Mouse (Mus musculus) adipocyte (in vitro differentiated cells): ENCODE measurements around the gene Bmpr1b.

Source experiments
- DNase-seq: peaks from one replicate; pipeline ENCODE4 v3.0.0-alpha.2; 2016; ENCODE audit warnings: low spot score

The Bmpr1b gene

DNA sequence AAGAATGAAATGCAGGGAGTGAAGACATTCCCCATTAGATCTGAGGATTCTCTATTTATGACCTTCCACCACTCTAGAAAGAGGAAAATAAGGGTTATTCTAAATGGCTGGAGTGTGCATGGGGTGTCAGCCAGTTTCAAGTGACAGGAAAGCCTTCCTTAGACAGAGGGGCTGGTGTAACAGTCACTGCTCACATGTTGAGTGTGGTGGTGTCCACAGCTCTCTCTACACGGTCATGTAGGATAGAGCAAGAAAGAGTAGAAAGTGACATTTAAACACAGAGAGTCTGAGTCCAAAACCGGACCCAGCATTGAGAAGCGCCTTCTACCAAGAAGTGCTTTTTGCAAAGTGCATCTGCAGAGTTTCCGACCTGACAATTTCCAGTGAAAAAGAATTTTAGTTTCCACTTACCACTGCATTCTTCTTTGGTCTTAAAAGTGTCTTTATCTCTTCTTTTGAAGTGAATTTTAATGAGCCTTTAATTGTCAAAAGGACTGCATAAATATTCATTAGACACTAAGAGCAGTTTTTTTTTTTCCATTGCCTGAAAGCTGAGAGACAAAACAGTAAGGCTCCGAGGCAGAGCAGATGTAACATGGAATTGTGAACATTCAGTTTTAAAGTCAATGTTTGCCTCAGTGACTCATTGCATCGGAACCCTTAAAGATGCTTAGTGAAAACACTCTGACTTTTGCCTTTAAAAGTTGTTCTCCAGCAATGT lies 263.2 kb downstream of the Bmpr1b start:
- DNase-seq: no peak

- DNase-seq: no peak
These were observed 268.9 kb downstream of the Bmpr1b start for GRCm38 (mm10) chr3:141900361-141900760.

GRCm38 (mm10) chr3:141899521-141899920 lies 269.7 kb downstream of the Bmpr1b start:
- DNase-seq: no peak

DNA sequence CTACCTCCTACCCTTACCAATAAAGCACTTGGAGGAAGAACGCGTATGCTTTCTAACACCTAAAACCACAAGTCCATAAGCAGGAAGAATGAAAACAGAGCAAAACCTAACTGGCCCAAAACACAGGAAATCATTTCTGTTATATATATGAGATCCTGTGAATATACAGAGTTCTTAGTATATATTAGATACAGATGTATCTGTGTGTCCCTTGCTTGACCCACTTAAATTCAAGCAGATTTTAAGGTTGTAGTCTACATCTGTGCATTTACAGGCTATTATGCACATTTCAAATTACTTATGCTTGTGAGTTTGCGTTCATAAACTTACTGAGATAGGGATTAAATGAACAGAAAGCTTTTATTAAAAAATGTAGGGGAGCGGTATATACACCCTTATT lies 271.5 kb downstream of the Bmpr1b start:
- no peak for DNase-seq

DNA sequence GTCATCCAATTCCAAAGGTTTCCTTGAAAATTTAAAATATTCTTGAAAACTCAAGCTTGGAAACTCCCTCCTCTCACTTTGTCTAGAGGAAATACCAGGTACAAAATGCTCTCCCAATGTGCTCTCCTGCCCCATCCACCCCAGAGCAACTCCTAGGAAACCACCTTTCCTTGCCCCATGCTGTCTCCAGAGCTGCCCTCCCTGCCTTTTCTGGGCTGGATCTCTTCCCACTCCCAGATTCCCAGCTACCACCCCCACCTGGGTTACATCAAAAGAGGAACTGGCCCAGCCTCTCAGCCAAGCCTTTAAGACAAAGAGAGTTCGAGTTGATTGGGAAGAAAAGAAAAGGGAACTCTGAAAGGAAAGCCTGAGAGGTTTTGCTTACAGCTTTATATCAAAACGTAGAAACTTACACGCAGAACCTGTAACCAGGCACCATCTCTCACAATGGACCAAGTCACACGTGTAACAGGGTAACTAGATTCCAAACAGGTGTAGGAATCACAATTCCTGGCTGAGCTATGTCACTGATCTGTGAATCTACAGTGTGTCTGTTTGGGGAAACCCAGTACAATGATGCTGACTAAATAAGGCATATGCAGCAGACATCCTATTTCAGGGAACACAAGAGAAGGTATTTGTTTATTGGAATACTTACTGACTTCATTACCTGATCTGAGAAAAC lies 272.2 kb downstream of the Bmpr1b start:
- DNase-seq: no peak

DNA sequence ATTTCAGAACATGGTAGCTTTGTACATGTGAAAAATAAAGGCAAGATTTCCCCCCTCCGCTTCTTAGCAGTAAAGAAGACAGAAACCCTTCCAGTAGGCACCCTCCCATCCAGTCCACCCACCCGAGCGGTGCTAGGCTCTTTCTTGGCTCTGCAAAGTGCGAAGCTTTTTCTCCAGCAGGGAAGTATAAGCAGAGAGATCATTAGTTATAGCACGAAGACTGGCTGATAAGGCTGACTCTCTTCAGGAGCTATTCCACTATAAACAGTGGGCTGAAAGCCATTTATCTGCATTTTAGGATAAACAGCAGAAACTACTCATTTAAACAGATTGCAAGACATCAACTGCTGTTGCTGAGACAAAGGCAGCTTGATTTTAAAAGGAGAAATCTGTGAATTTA lies 274.1 kb downstream of the Bmpr1b start:
- DNase-seq: no peak

GRCm38 (mm10) chr3:141890668-141891067 lies 278.6 kb downstream of the Bmpr1b start:
- DNase-seq: no peak

GRCm38 (mm10) chr3:141887476-141888274 lies 281.6 kb downstream of the Bmpr1b start:
- DNase-seq: peak; percentile 59

DNA sequence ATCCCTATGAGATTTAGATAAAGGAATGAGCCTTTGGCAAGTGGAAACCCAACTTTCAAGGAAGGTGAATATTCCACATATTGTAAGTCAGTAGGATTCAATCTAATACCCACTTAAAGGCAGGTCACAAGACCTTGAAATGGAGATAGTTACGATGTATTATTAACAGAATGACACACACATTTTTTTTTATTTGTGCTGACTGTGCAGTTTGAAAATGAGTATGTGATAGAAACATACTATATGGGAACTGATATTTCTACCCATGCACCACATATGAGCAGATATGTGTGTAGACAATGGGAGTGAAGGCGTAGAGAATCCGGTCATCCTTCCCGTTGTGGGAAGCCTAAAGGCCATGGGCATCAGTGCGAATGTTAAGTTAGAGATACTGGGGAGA lies 285.0 kb downstream of the Bmpr1b start:
- DNase-seq: no peak

DNA sequence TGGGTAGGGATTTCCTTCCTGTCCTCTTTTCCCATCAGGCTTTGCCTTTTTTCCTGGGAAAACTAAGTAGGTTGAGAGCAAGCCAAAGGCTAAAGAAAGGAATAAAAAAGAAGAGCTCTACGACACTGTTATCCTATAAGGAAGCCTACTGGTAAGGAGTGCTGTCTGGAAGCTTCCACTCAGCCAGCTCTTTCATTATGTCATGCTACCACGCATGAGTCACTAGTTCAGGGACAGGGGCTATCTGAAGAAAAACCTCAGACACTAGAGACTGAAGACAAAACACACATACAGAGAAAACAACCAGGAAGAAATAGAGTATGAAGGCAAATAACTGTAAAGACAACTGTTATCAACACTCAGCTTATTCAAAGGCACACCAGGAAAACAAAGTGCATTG lies 286.7 kb downstream of the Bmpr1b start:
- no peak for DNase-seq

- DNase-seq: no peak
These were observed 296.7 kb downstream of the Bmpr1b start for GRCm38 (mm10) chr3:141872337-141873042.

DNA sequence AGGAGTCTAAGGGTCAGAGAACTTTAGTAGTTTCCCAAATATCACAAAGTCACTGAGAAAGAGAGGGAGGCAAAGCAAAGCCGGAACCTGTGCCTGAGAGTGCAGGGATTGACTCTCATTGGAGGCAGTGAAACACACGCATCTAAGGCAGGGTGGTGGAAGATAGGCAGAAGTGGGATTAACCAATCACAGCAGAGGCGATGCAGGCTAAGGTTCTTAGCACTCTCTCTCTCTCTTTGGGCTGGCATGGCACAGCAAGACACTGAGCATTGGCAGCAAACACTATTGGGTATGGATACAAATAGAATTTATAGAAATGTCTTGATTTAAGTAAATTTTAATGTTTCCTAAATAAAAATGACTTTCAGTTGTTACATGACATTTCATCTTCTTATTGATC lies 297.4 kb downstream of the Bmpr1b start:
- no peak for DNase-seq

DNA sequence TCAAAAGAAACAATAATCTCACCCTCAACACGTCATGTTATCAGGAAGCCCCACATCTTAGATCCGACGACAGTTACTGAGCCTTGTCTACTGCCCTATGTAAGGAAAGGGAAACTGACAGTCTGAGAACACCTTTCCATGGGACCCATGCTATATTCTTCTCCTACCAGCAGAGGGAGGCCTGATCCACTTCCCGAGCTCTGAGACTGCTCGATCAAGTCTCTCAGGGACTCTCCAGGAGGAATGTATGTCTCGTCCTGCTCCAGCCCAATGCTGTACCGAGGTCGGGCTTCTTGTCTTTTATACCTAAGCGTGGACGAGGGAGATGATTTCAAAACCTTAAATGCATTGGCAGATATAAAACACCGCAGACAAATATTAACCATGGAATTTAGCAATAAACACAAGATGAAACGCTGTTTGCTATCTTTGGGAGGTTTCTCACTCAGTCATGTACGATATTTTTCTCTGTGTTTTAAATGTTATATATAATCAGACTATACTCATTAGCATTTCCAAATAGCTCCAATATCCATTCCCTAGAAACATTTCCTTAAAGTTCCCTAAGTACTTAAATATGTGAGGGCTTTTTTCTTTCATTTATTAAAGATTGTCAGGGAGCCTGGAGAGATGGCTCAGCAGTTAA lies 306.3 kb downstream of the Bmpr1b start:
- DNase-seq: peak; percentile 75

- DNase-seq: no peak
These were observed 312.1 kb downstream of the Bmpr1b start for GRCm38 (mm10) chr3:141857123-141857522.

DNA sequence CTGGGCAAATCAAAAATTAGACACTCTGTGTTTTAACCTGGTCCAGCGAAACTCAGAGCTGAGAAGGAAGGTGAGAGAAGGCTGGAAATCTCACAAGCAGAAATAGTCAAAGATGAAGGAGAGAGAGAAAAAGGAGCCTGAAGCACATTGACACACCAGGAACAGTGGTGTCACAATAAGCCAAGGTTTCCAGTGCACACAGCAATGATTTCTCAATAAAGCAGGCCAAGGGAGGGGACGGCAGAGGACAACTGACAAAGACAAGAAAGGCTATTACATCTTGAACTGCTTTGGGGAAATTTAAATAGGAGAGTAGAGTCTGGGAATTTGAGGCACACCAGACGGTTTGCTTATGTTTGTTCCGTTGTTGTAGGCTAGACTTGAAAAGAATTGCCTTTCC lies 314.9 kb downstream of the Bmpr1b start:
- no peak for DNase-seq

DNA sequence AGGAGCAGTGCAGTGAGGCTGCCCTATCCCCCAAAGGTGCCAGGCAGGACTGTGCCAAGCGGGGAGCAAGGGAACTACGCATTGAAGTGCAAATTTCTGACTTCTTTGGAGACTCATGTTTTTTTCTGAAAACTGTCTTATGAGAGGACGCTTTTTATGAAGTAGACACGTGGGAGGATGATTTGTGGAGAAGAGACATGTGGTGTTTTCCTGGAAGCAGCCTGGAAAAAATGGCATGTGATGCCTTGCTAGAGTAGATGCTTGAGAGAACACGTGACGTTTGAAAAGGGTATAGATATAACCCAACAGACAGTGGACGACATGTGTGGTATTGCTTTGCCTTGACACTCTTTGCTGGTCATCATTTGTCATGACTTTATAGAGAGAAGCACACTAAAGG lies 319.1 kb downstream of the Bmpr1b start:
- DNase-seq: no peak

DNA sequence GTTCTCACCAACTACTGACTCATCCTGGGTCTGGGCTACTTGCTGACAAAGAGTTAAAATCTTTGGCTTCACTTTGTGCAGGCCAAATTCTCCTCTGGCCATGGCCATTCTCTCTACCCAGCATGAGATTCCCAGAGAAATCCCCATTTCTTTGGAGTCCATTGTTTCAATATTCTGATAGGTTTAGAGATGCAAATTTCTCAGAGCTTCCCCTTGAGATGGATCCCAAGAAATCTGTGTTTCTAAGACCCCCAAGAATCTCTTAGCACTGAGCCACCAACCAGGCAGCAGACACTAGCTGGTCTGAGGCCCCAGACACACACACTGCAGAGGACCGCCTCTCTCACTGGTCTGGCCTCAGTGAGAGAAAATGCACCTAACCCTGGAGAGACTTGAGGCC lies 320.0 kb downstream of the Bmpr1b start:
- DNase-seq: no peak

DNA sequence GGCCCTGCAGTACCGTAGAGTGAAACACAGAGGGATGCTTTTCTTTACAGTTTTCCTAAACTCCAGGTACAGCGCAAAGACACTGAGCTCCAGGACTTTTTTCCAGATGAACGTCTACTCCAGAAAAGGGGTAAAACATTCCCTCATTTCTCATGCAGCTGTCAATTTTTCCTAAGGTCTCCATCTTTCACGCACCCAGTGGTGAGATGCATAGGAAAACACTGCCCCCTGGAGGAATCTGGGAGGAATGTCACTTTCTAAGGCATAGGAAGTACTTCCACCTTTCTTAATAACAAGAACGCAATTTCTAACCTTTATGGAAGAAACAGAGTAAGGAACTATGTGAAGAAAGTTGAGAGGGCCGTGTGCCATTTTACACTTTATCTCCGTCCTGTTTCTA lies 330.4 kb downstream of the Bmpr1b start:
- DNase-seq: peak; percentile 40

DNA sequence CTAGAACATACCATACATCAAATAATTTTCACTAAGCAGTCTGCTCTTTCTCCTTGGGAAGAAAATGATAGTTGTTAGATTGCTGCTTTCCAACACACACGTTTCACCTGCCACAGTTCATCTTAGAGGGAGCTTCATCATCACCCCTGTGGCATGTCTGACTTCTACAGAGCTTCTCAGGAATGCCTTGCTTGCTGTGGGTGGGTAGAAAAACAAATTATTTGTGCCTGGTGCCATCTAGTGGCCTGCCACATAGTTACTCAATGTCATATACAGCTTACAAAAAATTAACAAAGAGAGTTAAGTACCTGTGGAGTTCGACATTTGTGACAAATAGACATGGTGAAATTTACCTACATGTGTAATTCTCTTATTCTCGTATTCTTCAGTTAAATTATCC lies 338.1 kb downstream of the Bmpr1b start:
- DNase-seq: peak; percentile 64

DNA sequence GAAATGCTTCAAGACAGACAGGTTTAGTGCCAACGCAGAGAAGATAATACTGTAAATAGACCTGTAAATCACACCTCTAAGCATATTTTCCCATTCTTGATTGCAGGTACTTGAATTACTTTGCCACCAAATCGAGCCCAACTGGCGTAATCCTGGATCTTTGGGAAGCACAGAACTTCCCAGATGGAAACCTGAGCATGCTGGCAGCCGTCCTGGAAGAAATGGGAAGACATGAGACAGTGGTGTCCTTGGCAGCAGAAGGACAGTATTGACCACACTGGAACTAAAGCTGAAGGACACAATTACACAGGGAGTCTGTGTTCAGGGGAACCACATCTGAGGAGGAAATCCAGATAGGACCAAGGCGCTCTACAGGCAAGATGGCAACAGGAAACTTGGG lies 340.9 kb downstream of the Bmpr1b start:
- no peak for DNase-seq

DNA sequence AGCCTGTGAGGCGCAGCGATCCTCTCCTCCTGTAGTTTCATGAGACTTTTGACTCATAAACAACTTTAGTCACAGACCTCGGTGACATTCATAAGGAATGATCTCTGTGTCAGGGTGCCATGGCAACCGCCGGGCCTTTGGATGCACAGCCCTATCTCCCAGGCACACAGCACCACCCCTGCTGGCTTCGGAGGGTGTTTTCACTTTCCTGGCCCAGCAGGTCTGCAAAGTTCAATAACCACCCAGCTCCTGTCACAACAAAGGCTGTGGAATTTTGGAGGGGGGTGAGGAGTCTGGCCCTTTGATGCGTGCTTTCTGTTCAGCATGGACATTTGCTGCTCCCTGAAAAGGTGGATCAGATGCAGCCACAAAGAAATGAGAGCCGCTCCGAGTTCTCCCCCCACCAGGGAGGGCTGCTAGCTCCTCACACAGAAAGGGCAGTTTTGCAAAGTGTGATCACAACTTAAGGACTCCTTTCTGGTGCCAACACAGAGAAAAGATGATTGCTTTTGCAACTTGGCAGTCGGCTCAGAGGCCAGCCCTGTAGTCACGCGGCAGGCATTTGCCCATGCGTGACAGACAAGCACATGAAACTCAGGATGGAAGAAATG lies 349.8 kb downstream of the Bmpr1b start:
- DNase-seq: no peak
